Mouse (Mus musculus): ENCODE measurements around the gene Adgrd1.

DNA sequence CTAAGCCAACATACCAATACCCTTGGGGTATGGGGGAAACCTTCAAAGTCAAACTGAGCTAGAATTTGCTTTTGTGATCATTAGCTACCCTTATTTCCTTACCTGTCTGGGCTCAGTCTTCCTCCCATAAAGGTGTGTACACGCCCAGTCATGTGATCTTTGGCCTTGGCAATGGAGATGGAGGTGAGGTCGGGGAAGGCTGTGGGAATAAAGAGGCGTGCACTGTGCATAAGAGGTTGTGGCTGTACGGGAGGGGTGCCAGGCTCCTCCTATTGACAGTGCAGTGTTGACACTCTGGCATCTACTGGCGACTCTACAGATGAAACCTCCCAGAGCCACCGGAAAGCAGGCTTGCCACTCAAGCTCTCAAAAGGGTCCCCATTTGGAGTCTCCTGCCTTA, 23.1 kb upstream of the Adgrd1 start:
- TF ChIP-seq CTCF (conservative IDR thresholded peaks at IDR 0.05; ENCODE audit: low read length) (no peak), NANOG (IDR thresholded peaks at IDR 0.05; ENCODE audit: borderline replicate concordance, low read length) (no peak), POU5F1 (IDR thresholded peaks at IDR 0.05; ENCODE audit: borderline replicate concordance, low read length) (no peak)

Data from E14TG2a.4 (cell line).